Mouse (Mus musculus) left cerebral cortex, adult 2 months (tissue): ENCODE measurements around the gene Gm49395. TPM values are rescaled to one million over a fixed set of nuclear protein-coding genes. Genes with fewer than 3 reads are reported as not detected.

ENCODE experiments used
- DNase-seq, 2 experiments: peaks; one replicate each; pipeline ENCODE4 v3.0.0; 2021 to 2022; ENCODE audit warnings: low spot score in 2 of 2, mixed read lengths in 1 of 2; ENCODE audit errors: extremely low spot score in 1 of 2
- H3K27ac ChIP-seq: fragments of 200-600 bp; 2 replicates; pipeline ENCODE4 v1.8.1; 2022
- H3K4me3 ChIP-seq: fragments of 200-600 bp; 2 replicates; pipeline ENCODE4 v1.8.1; 2022
- CTCF ChIP-seq: fragments of 200-600 bp; IDR thresholded peaks from 2 replicates; pipeline ENCODE4 v1.8.1; 2022; ENCODE audit warnings: antibody characterized with exemption, mild to moderate bottlenecking, moderate library complexity
- intact Hi-C: fragments of 180-260 bp; cut with DNase I; formaldehyde crosslinking; loops from one replicate; pipeline ENCODE4 v1.15.1; 2025
- long read RNA-seq, 2 experiments: library from polyadenylated mRNA; stranded (forward); transcript quantifications; one replicate each; pipeline ENCODE4 v2.0.0; 2021; ENCODE audit warnings: borderline mapping rate in 2 of 2
- total RNA-seq, 2 experiments: library from RNA; stranded (reverse); gene quantifications; 2 replicates each; pipeline ENCODE4 v1.2.3; 2021

Gene Gm49395
- total RNA-seq: 1 to 10 TPM; 1.5 to 2.0 TPM
- long read RNA-seq, experiment 1, partial matches to known transcripts: 0 of 1 reads
- long read RNA-seq, experiment 1, other reads (novel, unspliced or antisense): 1 of 1 reads
- long read RNA-seq, experiment 2, partial matches to known transcripts: 0 of 1 reads
- long read RNA-seq, experiment 2, other reads (novel, unspliced or antisense): 1 of 1 reads

GRCm38 (mm10) chr13:115101355-115102191 lies at the start of gene Gm49395, which contains the start of gene Itga1:
TSS of gene Gm49395 (minus strand) at chr13:115101921.
TSS of gene Itga1 (minus strand) at chr13:115101964.
- intact Hi-C loops: loop anchor here (5.0 kb wide), 1 partner anchor 96 kb away; no protein-coding TSS in a partner anchor
- Histone ChIP-seq H3K27ac (peak within 1 kb of the TSS; percentile 71), H3K4me3 (peak within 1 kb of the TSS; percentile 59)
- TF ChIP-seq CTCF: no peak; the same call in 1 of the 2 replicates
- peak; percentile 16 to 35 for DNase-seq

- no peak for DNase-seq
- Histone ChIP-seq H3K4me3 (no peak overlapping the region), H3K27ac (no peak overlapping the region)
- intact Hi-C loops: no loop called here
- TF ChIP-seq CTCF: no peak
Observed at GRCm38 (mm10) chr13:115150602-115151001, 48.9 kb upstream of the Gm49395 start.

- H3K27ac ChIP-seq: no peak overlapping the region
- intact Hi-C loops: no loop called here
- H3K4me3 ChIP-seq: no peak overlapping the region
- TF ChIP-seq CTCF: no peak
- DNase-seq: no peak
Observed at GRCm38 (mm10) chr13:115149849-115150248, 48.1 kb upstream of the Gm49395 start.

- DNase-seq: no peak
- no peak overlapping the region for H3K27ac ChIP-seq
- no peak for TF ChIP-seq CTCF
- intact Hi-C loops: no loop called here
- H3K4me3 ChIP-seq: no peak overlapping the region
Observed at GRCm38 (mm10) chr13:115143575-115143974, 41.9 kb upstream of the Gm49395 start.

- H3K27ac ChIP-seq: no peak overlapping the region
- intact Hi-C loops: no loop called here
- DNase-seq: no peak
- H3K4me3 ChIP-seq: no peak overlapping the region
- TF ChIP-seq CTCF: no peak
Observed at GRCm38 (mm10) chr13:115142066-115142465, 40.3 kb upstream of the Gm49395 start.

- DNase-seq: no peak
Observed at GRCm38 (mm10) chr13:115138513-115138912, 36.8 kb upstream of the Gm49395 start.

GRCm38 (mm10) chr13:115136761-115137160 lies 35.0 kb upstream of the Gm49395 start:
- TF ChIP-seq CTCF: no peak
- Histone ChIP-seq H3K27ac (no peak overlapping the region), H3K4me3 (no peak overlapping the region)
- intact Hi-C loops: no loop called here
- DNase-seq: no peak

More at GRCm38 (mm10) chr13:115138513-115138912, 36.8 kb upstream of the Gm49395 start:
- Histone ChIP-seq H3K27ac (no peak overlapping the region), H3K4me3 (no peak overlapping the region)
- intact Hi-C loops: no loop called here
- TF ChIP-seq CTCF: no peak

GRCm38 (mm10) chr13:115132435-115132834 lies 30.7 kb upstream of the Gm49395 start:
- TF ChIP-seq CTCF: no peak
- intact Hi-C loops: no loop called here
- no peak overlapping the region for H3K4me3 ChIP-seq
- no peak overlapping the region for H3K27ac ChIP-seq
- no peak for DNase-seq

GRCm38 (mm10) chr13:115131381-115131780 lies 29.7 kb upstream of the Gm49395 start:
- no peak for TF ChIP-seq CTCF
- DNase-seq: no peak
- Histone ChIP-seq H3K27ac (no peak overlapping the region), H3K4me3 (no peak overlapping the region)
- intact Hi-C loops: no loop called here

- no peak for TF ChIP-seq CTCF
- intact Hi-C loops: no loop called here
- no peak overlapping the region for H3K27ac ChIP-seq
- DNase-seq: no peak
- no peak overlapping the region for H3K4me3 ChIP-seq
Observed at GRCm38 (mm10) chr13:115130035-115130434, 28.3 kb upstream of the Gm49395 start.

GRCm38 (mm10) chr13:115127826-115128225 lies 26.1 kb upstream of the Gm49395 start:
- intact Hi-C loops: no loop called here
- H3K27ac ChIP-seq: no peak overlapping the region
- no peak for DNase-seq
- H3K4me3 ChIP-seq: no peak overlapping the region
- TF ChIP-seq CTCF: no peak

- intact Hi-C loops: no loop called here
- DNase-seq: no peak
- TF ChIP-seq CTCF: no peak
- Histone ChIP-seq H3K4me3 (no peak overlapping the region), H3K27ac (no peak overlapping the region)
Observed at GRCm38 (mm10) chr13:115126534-115126933, 24.8 kb upstream of the Gm49395 start.
